Mouse (Mus musculus): ENCODE results near the gene Smpdl3b.

DNA sequence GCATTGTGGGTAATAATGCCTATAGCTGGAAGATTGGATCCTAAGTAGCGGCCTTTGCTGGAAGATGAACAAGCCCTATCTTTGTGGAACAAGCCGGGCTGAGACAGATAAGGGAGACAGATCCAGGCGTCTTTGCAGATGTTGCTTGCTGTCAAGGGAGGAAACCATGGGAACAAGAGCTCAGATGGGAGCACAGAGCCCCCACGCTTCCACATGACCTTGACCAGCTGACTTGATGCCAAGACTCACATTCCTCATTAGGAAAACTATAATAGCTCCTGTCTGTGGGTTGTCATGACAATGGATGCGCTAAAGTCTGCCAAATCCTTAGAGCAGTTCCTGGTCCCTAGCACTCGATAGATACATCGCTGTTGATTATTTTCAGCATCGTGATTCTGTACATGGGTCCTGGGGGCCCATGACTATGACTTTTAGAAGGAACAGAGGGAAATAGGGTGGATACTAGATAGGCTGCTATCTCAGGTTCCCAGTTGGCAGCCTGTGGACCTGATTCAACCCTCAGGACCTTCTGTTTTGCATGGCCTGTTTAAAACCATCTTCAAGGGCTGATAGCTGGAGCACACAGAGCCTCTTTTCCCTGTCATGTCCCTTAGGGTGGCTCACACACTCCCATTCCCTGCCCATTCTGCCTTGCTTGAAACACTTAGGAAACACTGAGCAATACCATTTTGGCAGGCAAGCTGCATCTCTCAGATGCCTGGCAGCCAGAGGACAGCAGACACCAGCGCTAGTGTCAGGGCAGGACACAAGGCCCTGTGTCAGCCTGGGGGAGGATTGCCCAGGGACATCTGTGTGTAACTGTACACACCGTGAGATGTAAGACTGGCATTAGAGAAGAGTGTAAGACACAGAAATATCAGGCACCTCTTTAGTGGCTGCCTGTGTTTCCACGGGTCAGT is 12.8 kb downstream of the Smpdl3b start:
- TF ChIP-seq CTCF (IDR thresholded peaks at IDR 0.05; ENCODE audit: low read depth, low read length) (no peak), GATA1 (IDR thresholded peaks at IDR 0.05; ENCODE audit: borderline replicate concordance, low read length) (no peak), POLR2AphosphoS5 (IDR thresholded peaks at IDR 0.05; ENCODE audit: insufficient replicate concordance, low read depth, low read length) (no peak)
